Mouse (Mus musculus) heart, adult 11 months (tissue): Measurements from ENCODE around the gene Usp19.

Experiments
- DNase-seq: peaks from one replicate; pipeline ENCODE4 v3.0.0; 2022

The Usp19 gene

GRCm38 (mm10) chr9:108469845-108470244 lies 20.6 kb upstream of the Usp19 start:
- peak; percentile 70 for DNase-seq

GRCm38 (mm10) chr9:108474528-108474927 lies 15.9 kb upstream of the Usp19 start:
- no peak for DNase-seq

GRCm38 (mm10) chr9:108478638-108479156 lies 11.7 kb upstream of the Usp19 start:
- DNase-seq = peak; percentile 99

GRCm38 (mm10) chr9:108479241-108479640 lies 11.2 kb upstream of the Usp19 start:
- DNase-seq = peak; percentile 93

- DNase-seq = peak; percentile 98
These were observed 10.6 kb upstream of the Usp19 start, which contains the start of gene Lamb2 for GRCm38 (mm10) chr9:108479721-108480351. Gene Lamb2, plus strand, starts transcription at chr9:108479736.

- DNase-seq = peak; percentile 92
These were observed 9.4 kb upstream of the Usp19 start for GRCm38 (mm10) chr9:108480813-108481519.

- peak; percentile 96 for DNase-seq
These were observed 8.7 kb upstream of the Usp19 start for GRCm38 (mm10) chr9:108481520-108482210.

GRCm38 (mm10) chr9:108483051-108483790 lies 7.2 kb upstream of the Usp19 start:
- DNase-seq = peak; percentile 95

GRCm38 (mm10) chr9:108484021-108484420 lies 6.4 kb upstream of the Usp19 start:
- peak; percentile 90 for DNase-seq

- DNase-seq = peak; percentile 91
These were observed 5.0 kb upstream of the Usp19 start for GRCm38 (mm10) chr9:108485301-108485875.

- peak; percentile 91 for DNase-seq
These were observed 3.4 kb upstream of the Usp19 start for GRCm38 (mm10) chr9:108486973-108487530.

- peak; percentile 90 for DNase-seq
These were observed 2.0 kb upstream of the Usp19 start for GRCm38 (mm10) chr9:108488403-108488802.

GRCm38 (mm10) chr9:108489215-108489614 lies 1.2 kb upstream of the Usp19 start:
- peak; percentile 93 for DNase-seq

- no peak for DNase-seq
These were observed 472 bp upstream of the Usp19 start for GRCm38 (mm10) chr9:108489702-108490558.

GRCm38 (mm10) chr9:108491286-108491580 lies 831 bp downstream of the Usp19 start:
- DNase-seq = no peak

GRCm38 (mm10) chr9:108492043-108492750 lies 1.8 kb downstream of the Usp19 start:
- peak; percentile 94 for DNase-seq

GRCm38 (mm10) chr9:108493246-108493645 lies 2.8 kb downstream of the Usp19 start:
- peak; percentile 91 for DNase-seq

- peak; percentile 88 for DNase-seq
These were observed 3.9 kb downstream of the Usp19 start for GRCm38 (mm10) chr9:108494146-108494825.

GRCm38 (mm10) chr9:108494905-108495304 lies 4.5 kb downstream of the Usp19 start:
- peak; percentile 91 for DNase-seq

GRCm38 (mm10) chr9:108499231-108499630 lies 8.8 kb downstream of the Usp19 start:
- peak; percentile 92 for DNase-seq
